Mouse (Mus musculus): ENCODE results near the gene Scmh1.

- TF ChIP-seq USF1 (IDR thresholded peaks at IDR 0.05; ENCODE audit: low read depth, low read length) (no peak), GABPA (IDR thresholded peaks at IDR 0.05; ENCODE audit: low read depth, low read length) (no peak), EP300 (IDR thresholded peaks at IDR 0.05; ENCODE audit: low read depth in 1 of 2, low read length in 2 of 2) (no peak), NRF1 (IDR thresholded peaks at IDR 0.05; ENCODE audit: insufficient read depth, low read depth, low read length, poor library complexity, severe bottlenecking) (no peak), BHLHE40 (IDR thresholded peaks at IDR 0.05; ENCODE audit: borderline replicate concordance, low read depth, low read length) (no peak), CTCF (IDR thresholded peaks at IDR 0.05 in 2 of 3, conservative IDR thresholded peaks at IDR 0.05 in 1 of 3; ENCODE audit: control insufficient read depth in 1 of 3, insufficient read depth in 1 of 3, low read depth in 2 of 3, low read length in 3 of 3, poor library complexity in 1 of 3, severe bottlenecking in 1 of 3) (peak; percentile 34 to 76 (median 43); a peak in 5 of 6 replicates), KAT2A (conservative IDR thresholded peaks at IDR 0.05; ENCODE audit: low read depth, low read length) (no peak), SIN3A (IDR thresholded peaks at IDR 0.05; ENCODE audit: low read length) (no peak; the same call in 1 of the 2 replicates), POLR2AphosphoS2 (IDR thresholded peaks at IDR 0.05; ENCODE audit: low read length) (no peak), TCF12 (IDR thresholded peaks at IDR 0.05; ENCODE audit: low read depth, low read length) (no peak), MAX (IDR thresholded peaks at IDR 0.05; ENCODE audit: low read length) (no peak), NELFE (IDR thresholded peaks at IDR 0.05; ENCODE audit: low read depth, low read length) (no peak), RCOR1 (IDR thresholded peaks at IDR 0.05; ENCODE audit: low read depth, low read length) (no peak), POLR2A (IDR thresholded peaks at IDR 0.05; ENCODE audit: control insufficient read depth in 1 of 2, insufficient read depth in 1 of 2, low read depth in 1 of 2, low read length in 2 of 2, poor library complexity in 1 of 2) (no peak)
Observed at GRCm38 (mm10) chr4:120387496-120387895, 17.6 kb upstream of the Scmh1 start.

Measured in MEL (cell line).